Mouse (Mus musculus) kidney, adult 9 months (tissue): ENCODE measurements around the gene Fkbpl.

ENCODE experiments used
- DNase-seq: peaks from one replicate; pipeline ENCODE4 v3.0.0; 2022

Gene Fkbpl

DNA sequence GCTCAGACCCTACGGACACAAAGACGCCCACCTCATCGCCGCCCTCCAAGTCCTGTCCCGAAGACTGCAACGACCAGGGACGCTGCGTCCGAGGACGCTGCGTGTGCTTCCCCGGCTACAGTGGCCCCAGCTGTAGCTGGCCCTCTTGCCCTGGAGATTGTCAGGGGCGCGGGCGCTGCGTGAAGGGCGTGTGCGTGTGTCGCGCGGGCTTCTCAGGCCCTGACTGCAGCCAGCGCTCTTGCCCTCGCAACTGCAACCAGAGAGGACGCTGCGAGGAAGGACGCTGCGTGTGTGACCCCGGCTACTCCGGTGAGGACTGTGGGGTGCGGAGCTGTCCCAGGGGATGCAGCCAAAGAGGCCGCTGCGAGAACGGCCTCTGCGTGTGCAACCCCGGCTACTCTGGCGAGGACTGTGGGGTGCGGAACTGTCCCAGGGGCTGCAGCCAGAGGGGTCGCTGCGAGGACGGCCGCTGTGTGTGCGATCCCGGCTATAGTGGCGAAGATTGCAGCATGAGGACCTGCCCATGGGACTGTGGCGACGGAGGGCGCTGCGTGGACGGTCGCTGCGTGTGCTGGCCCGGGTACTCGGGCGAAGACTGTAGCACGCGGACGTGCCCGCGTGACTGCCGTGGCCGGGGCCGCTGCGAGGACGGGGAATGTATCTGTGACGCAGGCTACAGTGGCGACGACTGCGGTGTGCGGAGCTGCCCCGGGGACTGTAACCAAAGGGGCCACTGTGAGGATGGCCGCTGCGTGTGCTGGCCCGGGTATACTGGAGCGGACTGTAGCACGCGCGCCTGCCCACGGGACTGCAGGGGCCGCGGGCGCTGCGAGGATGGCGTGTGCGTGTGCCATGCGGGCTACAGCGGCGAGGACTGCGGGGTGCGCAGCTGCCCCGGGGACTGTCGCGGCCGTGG, 26.8 kb downstream of the Fkbpl start:
- DNase-seq: no peak

DNA sequence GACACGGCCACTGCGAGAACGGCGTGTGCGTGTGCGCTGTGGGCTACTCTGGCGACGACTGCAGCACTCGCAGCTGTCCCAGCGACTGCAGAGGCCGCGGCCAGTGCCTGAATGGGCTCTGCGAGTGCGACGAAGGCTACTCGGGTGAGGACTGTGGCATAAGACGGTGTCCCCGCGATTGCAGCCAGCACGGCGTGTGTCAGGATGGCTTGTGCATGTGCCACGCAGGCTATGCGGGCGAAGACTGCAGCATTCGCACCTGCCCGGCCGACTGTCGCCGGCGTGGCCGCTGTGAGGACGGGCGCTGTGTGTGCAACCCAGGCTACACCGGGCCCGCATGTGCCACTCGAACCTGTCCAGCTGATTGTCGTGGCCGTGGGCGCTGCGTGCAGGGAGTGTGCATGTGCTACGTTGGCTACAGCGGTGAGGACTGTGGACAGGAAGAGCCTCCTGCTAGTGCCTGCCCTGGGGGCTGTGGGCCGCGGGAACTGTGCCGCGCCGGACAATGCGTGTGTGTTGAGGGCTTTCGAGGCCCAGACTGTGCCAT, 27.8 kb downstream of the Fkbpl start:
- DNase-seq: no peak

DNA sequence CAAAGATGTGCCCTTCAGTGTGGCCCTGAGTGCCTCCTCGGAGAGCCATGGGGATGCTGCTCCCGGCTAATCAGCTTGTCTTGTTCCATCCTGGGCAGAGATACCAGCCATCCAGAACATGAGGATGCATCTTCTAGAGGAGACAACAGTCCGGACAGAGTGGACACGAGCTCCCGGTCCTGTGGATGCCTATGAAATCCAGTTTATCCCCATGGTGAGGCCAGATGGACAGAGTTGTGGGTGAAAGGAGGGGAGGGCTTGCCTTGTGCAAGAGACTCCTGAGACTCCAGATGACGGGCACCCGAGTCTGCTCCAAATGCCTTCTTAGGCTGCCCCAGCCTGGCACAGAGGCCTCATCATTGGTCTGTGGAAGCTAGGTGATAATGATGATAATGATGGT, 28.6 kb downstream of the Fkbpl start:
- no peak for DNase-seq

DNA sequence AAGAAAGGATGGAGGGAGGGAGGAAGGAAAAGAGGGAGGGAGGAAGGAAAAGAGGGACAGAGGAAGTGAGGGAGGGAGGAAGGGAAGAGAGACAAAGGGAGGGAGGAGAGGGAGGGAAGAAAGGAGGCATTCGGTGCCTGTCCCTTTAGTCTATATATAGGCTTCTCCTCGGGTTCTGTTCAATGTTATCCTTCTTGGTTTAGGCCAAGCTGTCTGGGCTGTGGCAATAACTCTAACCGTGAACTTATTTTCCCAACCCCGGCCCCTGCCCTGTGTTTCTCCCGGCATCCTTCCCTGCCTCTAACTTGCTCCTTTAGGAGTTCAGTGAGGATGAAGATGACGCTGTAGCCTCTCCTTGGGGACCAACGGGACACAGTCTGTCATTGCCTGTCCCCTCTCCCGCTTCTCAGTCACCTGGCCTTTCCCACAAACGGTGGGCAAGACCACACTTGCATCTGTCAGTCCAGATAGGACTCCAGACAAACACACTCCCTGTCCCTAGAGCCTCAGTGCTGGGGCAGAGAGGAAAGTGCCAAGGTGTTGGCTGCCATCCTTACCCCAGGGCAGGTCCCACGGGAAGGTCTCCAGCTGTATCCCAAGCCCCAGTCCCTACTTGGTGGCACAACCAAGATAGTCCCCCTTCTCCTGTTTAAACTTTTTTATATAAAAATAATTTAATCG, 30.1 kb downstream of the Fkbpl start:
- no peak for DNase-seq

DNA sequence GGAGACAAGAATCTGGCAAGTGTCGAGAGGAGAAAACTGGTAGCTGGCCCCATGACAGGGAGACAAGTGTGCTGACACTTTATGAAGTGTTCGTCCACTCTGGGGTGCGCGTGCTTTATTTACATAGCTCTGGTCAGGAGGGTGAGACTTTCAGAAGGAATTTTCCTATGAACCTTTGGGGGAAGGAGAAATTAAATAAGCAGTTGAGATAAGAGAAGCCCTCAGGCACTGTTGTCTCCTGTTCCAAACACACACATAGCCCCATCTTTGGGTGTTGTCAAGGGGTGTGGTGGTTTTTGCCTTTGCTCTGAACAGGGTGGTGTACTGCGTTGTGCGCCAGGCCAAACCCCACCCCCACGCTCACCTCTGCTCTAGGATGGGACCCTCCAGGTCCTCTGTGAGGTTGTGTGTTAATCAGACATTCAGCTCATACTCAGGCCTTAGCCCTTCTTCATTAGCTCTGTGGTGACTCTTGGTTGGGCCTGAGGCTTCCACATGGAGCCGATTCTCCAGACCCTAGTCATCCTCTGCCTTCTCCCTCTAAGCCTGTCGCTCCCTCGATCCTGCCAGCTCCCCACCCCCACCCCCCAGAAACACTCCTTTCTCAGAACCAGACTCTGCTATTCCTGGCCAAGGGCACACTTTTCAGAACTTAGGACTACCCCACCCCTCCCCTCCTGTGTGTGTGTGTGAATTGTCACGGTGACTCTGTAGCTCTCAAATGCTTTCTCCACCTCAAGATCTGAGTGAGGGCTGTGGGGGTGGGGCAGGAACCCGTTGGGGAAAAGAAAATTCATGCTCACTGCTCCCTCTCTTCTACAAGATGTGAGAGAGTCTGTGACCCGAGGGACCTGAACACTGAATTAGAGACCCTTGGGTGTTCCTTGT, 30.9 kb downstream of the Fkbpl start:
- no peak for DNase-seq

DNA sequence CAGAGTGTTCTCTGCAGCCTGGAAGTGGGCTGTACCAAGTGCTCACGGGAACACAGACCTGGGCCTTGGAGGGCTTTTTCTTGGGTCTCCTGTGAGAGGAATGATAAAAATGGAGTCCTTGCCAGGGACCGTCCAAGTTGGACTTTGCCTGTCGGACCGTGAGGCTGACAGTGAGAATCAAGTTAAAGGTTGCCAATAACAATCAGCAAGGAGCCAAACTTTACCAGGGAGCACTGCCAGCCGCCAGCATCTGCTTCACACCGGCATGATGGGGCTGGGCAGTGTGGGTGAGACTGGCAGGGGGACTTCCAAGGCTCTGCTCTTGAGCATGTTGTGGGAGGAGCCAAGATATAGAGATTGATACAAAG, 31.5 kb downstream of the Fkbpl start:
- DNase-seq: peak; percentile 85

DNA sequence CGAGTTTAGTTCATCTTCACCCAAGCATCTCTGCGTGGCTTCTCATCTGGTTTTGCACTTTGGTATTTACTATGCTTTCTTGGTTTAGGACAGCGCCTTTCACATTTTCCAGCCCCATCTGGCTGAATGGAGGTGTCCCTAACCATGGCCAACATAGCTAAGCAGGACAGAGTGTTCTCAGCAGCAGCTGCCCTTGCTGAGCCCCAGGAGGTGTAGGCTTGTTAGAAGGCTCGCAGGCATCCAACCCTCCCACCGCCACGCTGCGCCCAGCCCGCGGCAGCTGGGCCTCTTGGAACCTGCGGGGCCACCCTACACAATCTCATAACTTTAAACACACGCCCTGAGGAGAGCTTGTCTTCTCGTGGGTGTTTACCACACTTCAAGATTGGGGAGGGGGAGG, 32.1 kb downstream of the Fkbpl start:
- DNase-seq: no peak

DNA sequence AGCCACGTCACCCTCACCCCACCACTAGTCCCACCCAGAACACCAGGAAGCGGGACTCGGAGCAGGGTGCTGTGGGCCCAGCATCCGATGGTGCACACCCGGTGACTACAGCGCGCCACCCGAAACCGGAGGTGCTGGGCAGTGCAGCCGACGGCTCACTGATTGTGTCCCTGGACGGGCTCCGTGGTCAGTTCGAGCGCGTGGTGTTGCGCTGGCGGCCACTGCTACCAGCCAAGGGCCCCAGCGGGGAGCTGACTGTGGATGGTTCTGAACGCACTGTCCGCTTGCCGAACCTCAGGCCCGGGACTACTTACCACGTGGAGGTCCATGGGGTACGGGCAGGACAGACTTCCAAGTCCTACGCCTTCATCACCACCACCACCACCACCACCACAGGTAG, 35.6 kb downstream of the Fkbpl start:
- DNase-seq: no peak

DNA sequence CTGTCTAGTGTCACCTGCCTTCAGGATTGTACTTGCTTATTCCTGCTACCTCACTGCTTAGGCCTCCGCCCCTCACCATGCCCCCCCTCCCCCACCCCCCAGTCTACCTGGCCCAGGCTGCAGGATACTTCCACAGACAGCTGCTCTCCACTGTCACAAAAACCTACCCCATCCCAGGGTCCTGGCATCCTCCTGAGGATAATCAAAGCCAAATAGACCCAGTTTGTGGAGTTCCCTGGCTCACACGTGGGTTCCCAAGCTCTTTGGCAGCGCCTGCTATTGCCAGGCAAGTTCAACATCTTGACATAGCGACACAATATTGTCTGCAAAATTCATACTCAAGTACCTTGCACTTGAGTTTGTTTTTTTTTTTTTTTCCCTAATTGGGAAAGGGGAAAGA, 36.1 kb downstream of the Fkbpl start:
- DNase-seq: no peak

DNA sequence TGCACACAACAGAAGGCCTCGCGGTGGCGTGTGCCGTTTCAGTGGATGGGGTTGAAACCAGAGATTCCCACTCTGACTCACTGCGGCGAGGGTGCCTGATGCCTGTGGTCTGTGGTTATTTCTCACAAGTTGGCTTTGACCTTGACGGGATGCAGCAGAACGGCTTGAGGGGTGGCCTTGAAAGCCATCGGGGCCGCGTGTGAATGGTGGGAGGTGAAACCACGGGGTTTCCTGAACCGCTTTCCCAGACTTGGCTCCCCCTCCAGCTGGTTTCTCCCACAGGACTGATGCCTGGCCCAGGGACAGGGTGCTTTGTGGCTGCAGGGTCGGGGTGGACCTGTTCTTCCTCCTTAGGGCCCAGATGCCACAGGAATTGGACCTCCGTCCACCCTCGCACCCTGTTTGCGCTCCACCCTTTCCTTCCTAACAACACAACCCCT, 36.6 kb downstream of the Fkbpl start:
- peak; percentile 57 for DNase-seq

DNA sequence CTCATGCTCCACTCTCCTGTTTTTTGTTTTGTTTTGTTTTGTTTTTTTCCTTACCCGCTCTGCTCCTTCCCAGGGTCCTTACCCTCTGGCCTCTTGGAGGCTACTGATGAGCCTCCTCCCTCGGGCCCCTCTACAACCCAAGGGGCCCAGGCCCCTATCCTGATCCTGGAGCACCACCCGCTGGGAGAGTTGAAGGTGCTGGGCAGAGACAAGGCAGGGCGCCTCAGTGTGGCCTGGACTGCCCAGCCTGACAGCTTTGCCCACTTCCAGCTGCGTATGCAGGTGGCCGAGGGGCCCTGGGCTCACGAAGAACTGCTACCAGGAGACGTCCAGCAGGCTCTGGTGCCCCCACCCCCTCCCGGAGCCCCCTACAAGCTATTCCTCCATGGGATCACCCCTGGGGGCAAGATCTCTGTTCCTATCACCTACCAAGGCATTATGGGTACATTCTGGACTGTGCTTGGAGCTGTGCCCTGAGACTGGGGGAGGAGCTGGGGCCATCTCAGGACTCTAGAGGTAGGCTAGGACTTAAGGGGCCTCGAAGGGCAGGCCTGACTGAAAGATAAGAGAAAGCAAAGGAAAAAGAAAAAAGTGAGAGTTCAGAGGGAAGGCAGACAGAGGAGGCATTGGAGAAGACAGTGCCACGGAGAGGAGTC, 37.4 kb downstream of the Fkbpl start:
- no peak for DNase-seq

DNA sequence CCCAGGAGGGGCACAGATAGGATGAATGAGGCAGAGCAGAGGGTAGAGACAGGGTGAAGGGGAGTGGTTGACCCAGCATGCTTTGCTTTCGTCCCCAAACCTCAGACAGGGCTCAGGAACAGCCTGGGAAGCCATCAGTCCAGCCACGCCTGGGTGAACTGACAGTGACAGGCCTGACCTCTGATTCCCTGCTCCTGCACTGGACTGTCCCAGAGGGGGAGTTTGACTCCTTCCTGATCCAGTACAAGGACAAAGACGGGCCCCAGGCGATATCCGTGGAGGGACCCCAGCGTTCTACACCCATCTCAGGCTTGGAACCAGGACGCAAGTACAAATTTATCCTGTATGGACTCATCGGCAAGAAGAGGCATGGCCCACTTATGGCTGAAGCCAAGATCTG, 38.6 kb downstream of the Fkbpl start:
- no peak for DNase-seq

DNA sequence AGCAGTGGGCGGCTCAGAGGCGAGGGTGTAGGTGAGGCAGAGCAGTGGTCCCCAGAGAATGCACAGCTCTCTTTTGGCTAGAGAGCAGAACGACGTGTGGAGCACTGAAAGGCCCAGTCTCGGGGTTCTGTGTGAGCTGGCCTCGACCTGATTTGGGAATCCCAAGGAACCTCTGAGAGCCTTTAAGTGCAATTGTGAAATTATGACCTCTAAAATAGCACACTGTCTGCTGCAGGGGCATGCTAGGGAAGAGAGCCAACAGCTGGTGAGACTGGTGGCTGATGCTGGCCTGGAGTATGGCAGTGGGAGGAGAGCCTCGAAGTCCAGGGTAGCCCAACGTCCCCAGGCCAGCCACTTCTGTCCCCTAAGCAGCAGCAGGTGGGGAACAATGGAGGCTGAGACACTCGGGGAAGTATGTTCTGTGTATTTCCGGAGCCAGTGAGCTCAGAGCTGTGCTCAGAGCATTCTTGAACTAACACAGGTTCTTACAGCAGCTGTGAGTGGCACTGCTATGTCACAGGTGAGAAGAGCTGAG, 39.2 kb downstream of the Fkbpl start:
- no peak for DNase-seq

DNA sequence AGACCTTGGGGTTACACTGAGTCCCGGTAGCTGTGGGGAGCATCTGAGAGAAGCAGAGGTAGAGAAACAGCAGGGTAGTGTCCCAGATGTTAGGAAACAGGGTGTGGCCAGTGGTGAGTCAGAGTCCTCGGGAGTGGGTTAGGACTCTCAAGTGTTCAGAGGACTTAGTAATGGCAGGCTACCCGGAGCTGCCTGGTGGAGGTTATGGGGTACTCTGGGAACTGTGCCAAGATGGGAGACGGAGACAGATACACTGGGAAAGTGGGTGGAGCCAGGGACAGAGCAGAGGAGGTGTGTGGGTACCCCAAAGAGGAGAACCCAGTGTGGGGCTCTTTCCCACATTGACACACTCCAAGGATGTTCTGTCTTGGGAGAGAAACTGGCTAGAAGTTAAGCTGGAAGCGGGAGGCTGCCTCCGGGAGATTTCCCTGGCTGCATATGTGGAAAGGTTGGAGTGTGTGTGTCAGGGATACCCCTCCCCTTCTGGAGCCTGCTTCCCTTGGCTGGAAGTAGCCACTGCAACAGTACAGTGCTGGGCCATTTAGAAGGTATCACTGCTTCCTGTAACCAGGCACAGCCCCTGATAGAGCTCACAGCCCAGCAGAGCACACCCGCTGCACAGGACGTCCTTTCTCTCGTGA, 39.8 kb downstream of the Fkbpl start:
- DNase-seq: no peak

DNA sequence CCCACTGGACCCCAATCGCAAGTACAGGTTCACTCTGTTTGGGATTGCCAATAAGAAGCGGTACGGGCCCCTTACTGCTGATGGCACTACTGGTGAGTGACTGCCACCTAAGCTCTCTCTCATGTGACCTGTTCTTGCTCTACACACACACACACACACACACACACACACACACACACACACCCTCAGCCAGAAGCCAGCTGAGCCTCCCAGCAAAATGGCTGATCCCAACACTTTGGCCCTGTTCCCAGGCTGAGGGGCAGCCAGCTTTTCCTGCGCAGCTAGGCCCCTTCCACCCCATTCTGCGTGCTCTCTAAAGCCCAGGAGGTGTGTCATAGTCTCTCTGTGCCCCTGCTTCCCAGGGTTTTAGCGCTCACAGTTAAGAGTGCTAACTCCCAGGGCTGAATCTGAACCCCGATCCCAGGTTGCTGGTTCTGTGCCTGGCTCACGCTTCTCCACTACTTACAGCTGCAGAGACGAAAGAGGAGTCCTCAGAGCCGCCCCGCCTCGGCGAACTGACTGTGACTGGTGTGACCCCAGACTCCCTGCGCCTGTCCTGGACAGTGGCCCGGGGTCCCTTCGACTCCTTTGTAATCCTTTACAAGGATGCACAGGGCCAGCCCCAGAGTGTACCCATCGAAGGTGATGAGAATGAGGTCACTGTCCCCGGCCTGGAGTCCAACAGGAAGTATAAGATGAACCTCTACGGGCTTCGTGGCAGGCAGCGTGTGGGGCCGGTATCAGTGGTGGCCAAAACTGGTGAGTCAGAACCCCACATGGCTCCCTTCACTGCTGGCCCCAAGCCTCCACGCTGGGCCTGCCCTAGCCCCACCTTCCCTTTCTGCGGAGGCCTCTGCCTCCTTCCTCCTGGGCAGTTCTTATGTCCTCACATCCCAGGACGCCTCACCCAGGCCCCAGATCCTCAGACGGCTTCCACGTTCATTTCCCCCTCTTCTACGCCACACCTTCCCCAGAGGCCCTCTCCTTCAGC, 40.9 kb downstream of the Fkbpl start:
- DNase-seq: no peak

DNA sequence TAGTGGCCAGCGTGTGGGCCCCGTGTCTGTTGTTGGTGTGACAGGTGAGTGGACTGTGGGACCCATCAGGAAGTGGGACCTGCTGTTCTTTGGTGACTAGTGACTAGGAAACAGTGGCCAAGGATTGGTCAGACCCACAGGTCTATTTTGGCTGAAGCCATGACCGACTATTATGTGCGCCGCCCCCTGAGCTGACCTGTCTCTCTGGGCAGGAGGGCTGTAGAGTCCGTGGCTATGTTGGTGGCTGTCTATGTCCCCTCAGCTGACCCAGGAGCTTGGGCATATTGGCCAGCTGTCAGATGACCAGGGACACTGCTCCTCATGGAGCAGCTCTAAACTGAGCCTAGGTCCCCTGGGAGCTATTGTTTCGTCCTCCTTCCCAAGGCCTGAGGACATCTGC, 44.3 kb downstream of the Fkbpl start:
- no peak for DNase-seq

DNA sequence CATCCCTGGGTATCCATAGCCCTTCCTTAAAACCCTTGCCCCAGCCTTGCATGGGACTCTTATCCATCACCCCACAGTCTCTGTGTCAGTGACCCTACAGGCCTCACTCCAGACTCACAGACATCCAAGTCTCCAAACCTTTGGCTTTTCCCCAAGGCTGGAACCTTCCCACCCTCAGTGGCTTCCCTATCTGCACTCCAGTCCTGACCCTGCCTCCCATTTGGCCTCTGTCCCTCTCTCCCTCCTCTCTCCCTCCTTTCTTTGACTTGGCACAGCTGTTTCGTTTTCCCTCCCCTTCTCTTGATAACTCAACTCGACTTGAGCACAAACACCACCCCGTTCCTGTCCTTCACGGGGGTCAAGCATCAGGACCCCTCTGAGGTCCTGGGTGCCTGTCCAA, 45.9 kb downstream of the Fkbpl start:
- DNase-seq: peak; percentile 60

DNA sequence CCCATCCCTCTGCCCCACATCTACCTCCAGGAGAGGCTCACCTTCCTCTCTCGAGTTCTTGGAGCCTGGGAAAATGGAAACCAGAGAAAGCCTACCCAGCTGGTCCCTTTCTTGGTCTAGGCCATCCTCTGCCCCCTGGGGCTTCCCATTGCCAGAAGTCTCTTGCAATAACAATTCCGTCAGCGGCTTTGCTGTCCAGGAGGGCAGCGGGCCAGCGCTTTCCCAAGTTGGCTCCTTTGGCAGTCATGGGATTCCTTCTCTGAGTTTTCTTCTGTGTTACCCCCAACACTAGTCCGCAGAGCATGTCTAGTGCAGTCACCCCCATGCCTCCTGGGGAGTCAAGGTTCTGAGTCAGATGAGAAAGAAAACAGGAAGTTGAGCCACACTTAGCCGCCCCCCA, 48.3 kb downstream of the Fkbpl start:
- DNase-seq: peak; percentile 46
